Mouse (Mus musculus): ENCODE measurements at regions not wholly inside any gene's neighbourhood (a gene's known extent, or its start where the extent isn't known, plus 50 kb on each side); places are given as distances from the start of the nearest gene placed in this dataset.

DNA sequence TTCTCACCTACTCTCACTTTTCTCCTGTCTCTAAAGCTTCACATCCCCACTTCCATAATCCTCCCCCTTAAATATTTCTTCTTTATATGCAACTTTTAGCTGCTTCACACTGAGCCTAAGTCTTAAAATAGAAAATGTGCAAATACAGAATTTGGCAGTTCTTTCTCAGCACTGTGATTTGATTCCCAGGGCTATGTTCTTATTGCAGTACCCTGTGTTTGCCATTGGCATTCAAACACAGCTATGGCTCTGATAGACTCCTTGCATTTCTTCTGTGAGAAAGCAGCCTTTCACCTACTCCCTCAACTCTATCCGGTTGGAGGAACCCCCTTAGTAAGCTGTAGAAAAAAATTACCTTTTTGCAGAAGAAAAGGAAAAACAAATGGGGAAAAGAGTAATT is 192.6 kb upstream of the Cldn34d start:
- DNase-seq (ENCODE audit: low read depth), result no peak

DNA sequence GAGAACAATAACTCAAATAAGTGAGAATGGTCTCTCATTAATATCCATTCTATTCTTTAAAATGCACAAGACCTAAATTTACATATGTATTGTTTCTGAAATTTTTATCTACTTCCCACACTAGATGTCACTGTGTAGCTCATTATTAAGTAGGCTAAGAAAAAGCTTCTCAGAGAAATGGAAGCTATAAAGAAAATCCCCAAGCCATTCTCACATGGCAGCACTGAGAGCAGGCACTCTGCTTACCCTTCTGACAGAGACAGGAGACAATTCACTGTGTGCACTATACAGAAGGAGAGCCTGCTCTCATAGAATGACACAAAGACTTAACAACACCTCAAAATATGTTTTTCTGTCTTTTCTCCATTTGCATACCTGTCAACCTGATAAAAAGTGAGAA is 187.9 kb upstream of the Cldn34d start:
- peak; percentile 1 for DNase-seq (ENCODE audit: low read depth)

GRCm38 (mm10) chrX:76780044-76780443 is 177.3 kb upstream of the Cldn34d start:
- DNase-seq (ENCODE audit: low read depth), result no peak
